Mouse (Mus musculus) frontal cortex, adult (tissue): ENCODE measurements around the gene Nae1.
A peak's percentile ranks its signal among the peaks of the same experiment; 100 is the strongest.

Source experiments
- ATAC-seq: cut with Nextera tagmentation; 2 replicates; pipeline ENCODE4 v1.9.2; 2017; ENCODE audit warnings: mild to moderate bottlenecking, moderate library complexity, mixed read lengths; ENCODE audit not compliant: low TSS enrichment

Gene Nae1

GRCm38 (mm10) chr8:104529671-104530070, 4.8 kb downstream of the Nae1 start:
- no peak for ATAC-seq

- ATAC-seq = no peak
Observed at GRCm38 (mm10) chr8:104517872-104518271, 16.6 kb downstream of the Nae1 start.

GRCm38 (mm10) chr8:104510134-104510533, 24.3 kb downstream of the Nae1 start:
- ATAC-seq = no peak

GRCm38 (mm10) chr8:104509061-104510006, 25.1 kb downstream of the Nae1 start, which contains the start of gene Terb1:
Terb1 (minus strand) TSS chr8:104509910.
- ATAC-seq = peak; percentile 83

GRCm38 (mm10) chr8:104479091-104479490, 55.3 kb downstream of the Nae1 start:
- ATAC-seq = no peak

GRCm38 (mm10) chr8:104472465-104472864, 62.0 kb downstream of the Nae1 start:
- no peak for ATAC-seq

- no peak for ATAC-seq
Observed at GRCm38 (mm10) chr8:104467463-104467862, 67.0 kb downstream of the Nae1 start.
